Mouse (Mus musculus): ENCODE measurements around the gene Syn2. TPM values are rescaled to one million over a fixed set of nuclear protein-coding genes. Genes with fewer than 3 reads are reported as not detected.
A peak's percentile ranks its signal among the peaks of the same experiment; 100 is the strongest.

Syn2 gene
- polyA plus RNA-seq, 1 experiment from 2014 or later: 4.7 TPM

- 74% methylated on average over 3 of the region's 3 CpGs for WGBS
Measured at GRCm38 (mm10) chr6:115203029-115203428, 68.3 kb downstream of the Syn2 start.

DNA sequence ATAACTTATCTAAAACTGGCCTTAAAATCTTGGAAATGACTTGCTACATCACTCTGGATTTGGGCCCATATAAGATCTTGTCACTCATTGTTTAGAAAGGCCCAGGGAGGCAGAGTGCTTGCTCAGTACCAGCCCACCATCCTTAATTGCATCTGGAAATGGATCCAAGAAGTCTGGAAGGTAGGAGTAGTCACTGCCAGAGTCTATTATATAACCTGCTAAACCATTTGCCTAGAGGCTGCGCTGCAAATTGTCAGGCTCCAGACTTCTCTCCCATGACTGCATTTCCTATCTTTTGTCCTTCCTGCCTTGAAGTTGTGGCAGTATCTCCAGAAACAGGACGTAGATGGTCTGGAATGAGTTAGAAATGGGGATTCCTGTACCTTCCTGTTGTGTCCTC lies 75.5 kb downstream of the Syn2 start:
- H3K27me3 ChIP-seq (ENCODE audit: insufficient read depth, poor library complexity, severe bottlenecking): no peaks in the 10 kb centered on the region
- no peaks in the 10 kb centered on the region for H3K9me3 ChIP-seq
- H3K4me1 ChIP-seq (replicated peaks): peaks cover 13% of the 10 kb centered on the region
- no peak overlapping the region for H3K27ac ChIP-seq
- DNase-seq (ENCODE audit: low spot score): no peak
- H3K36me3 ChIP-seq: no peaks in the 10 kb centered on the region
- 83% methylated on average over 2 of the region's 2 CpGs for WGBS
- no peak overlapping the region for H3K4me3 ChIP-seq

More at GRCm38 (mm10) chr6:115203029-115203428, 68.3 kb downstream of the Syn2 start:
- DNase-seq (ENCODE audit: low spot score): no peak
- no peaks in the 10 kb centered on the region for H3K36me3 ChIP-seq
- H3K4me3 ChIP-seq: no peak overlapping the region
- H3K4me1 ChIP-seq (replicated peaks): no peaks in the 10 kb centered on the region
- no peak overlapping the region for H3K27ac ChIP-seq
- H3K9me3 ChIP-seq: no peaks in the 10 kb centered on the region
- H3K27me3 ChIP-seq (ENCODE audit: insufficient read depth, poor library complexity, severe bottlenecking): no peaks in the 10 kb centered on the region

GRCm38 (mm10) chr6:115210820-115211219 lies 76.1 kb downstream of the Syn2 start:
- no peaks in the 10 kb centered on the region for H3K9me3 ChIP-seq
- WGBS: 95% methylated on average over 3 of the region's 3 CpGs
- no peaks in the 10 kb centered on the region for H3K36me3 ChIP-seq

GRCm38 (mm10) chr6:115212132-115212903 lies 77.6 kb downstream of the Syn2 start:
- 0 out of 2 replicates have a peak overlapping the region, but pooled peaks have one; percentile 35 for H3K27ac ChIP-seq
- H3K4me1 ChIP-seq (replicated peaks): peaks cover 13% of the 10 kb centered on the region
- no peaks in the 10 kb centered on the region for H3K27me3 ChIP-seq (ENCODE audit: insufficient read depth, poor library complexity, severe bottlenecking)
- no peak overlapping the region for H3K4me3 ChIP-seq
- 60% methylated on average over 5 of the region's 5 CpGs for WGBS
- H3K36me3 ChIP-seq: no peaks in the 10 kb centered on the region
- DNase-seq (ENCODE audit: low spot score): no peak
- no peaks in the 10 kb centered on the region for H3K9me3 ChIP-seq

More at GRCm38 (mm10) chr6:115210820-115211219, 76.1 kb downstream of the Syn2 start:
- H3K4me1 ChIP-seq (replicated peaks): peaks cover 13% of the 10 kb centered on the region
- no peaks in the 10 kb centered on the region for H3K27me3 ChIP-seq (ENCODE audit: insufficient read depth, poor library complexity, severe bottlenecking)
- no peak for DNase-seq (ENCODE audit: low spot score)
- no peak overlapping the region for H3K4me3 ChIP-seq
- no peak overlapping the region for H3K27ac ChIP-seq

DNA sequence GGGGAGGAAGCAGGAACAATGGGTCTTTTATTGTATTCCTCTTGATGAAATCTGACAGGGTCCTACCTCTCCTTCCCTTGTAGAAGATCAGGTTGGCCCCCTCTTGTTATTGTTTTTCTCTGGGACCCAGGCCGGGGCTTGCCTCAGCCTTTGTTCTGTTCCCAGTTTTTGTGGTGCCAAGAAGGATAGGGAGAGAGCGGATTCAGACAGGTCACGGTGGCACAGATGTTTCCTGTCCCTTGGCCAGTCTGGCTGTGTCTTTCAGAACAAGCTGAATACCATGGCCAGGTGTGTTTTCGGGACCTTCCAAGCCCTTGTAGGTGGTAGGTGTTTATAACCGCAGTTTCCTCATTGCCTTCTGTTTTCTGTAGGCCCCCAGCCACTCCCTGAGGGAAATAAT lies 78.4 kb downstream of the Syn2 start:
- Histone ChIP-seq H3K9me3 (no peaks in the 10 kb centered on the region), H3K27me3 (ENCODE audit: insufficient read depth, poor library complexity, severe bottlenecking) (no peaks in the 10 kb centered on the region), H3K4me3 (no peak overlapping the region), H3K27ac (peak overlapping the region; percentile 35; the same call in 1 of the 2 replicates), H3K36me3 (no peaks in the 10 kb centered on the region), H3K4me1 (replicated peaks) (peaks cover 13% of the 10 kb centered on the region)
- DNase-seq (ENCODE audit: low spot score): no peak
- 56% methylated on average over 5 of the region's 5 CpGs for WGBS

DNA sequence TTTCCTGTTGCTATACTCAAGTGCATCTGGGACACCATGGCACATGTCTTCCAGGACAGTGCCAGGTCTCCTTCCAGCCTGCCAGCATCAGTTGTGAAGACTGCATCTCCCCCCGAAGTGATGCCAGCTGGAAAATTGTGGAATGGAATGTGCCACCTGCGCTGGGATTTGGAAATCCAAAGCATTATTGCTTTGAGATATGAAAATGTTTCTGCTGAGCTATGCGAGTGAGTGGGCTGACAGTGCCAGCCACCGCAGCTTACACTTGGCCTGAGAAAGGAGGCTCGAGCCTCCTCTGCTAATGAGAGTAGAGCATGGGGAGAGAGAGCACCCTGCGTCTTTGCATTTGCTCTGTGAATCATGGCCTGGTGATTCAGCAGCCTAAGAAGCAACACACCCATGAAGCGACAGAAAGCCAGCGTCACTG lies 86.5 kb downstream of the Syn2 start:
- Histone ChIP-seq H3K27ac (no peak overlapping the region), H3K27me3 (ENCODE audit: insufficient read depth, poor library complexity, severe bottlenecking) (no peaks in the 10 kb centered on the region), H3K4me3 (no peak overlapping the region), H3K9me3 (no peaks in the 10 kb centered on the region), H3K36me3 (no peaks in the 10 kb centered on the region), H3K4me1 (replicated peaks) (no peaks in the 10 kb centered on the region)
- no peak for DNase-seq (ENCODE audit: low spot score)
- WGBS: 81% methylated on average over 8 of the region's 8 CpGs

GRCm38 (mm10) chr6:115225519-115225918 lies 90.8 kb downstream of the Syn2 start:
- no peaks in the 10 kb centered on the region for H3K9me3 ChIP-seq
- H3K36me3 ChIP-seq: no peaks in the 10 kb centered on the region
- no peak overlapping the region for H3K4me3 ChIP-seq
- WGBS: 78% methylated on average over 3 of the region's 3 CpGs
- no peak overlapping the region for H3K27ac ChIP-seq
- H3K27me3 ChIP-seq (ENCODE audit: insufficient read depth, poor library complexity, severe bottlenecking): no peaks in the 10 kb centered on the region
- H3K4me1 ChIP-seq (replicated peaks): no peaks in the 10 kb centered on the region
- DNase-seq (ENCODE audit: low spot score): no peak

GRCm38 (mm10) chr6:115227043-115227442 lies 92.3 kb downstream of the Syn2 start, which contains the start of gene Gm17482:
TSS of gene Gm17482 (plus strand) at chr6:115227343.
- Histone ChIP-seq H3K27me3 (ENCODE audit: insufficient read depth, poor library complexity, severe bottlenecking) (no peaks in the 10 kb centered on the region), H3K4me1 (replicated peaks) (no peaks in the 10 kb centered on the region), H3K9me3 (no peaks in the 10 kb centered on the region), H3K4me3 (no peak within 1 kb of the TSS), H3K36me3 (no peaks in the 10 kb centered on the region), H3K27ac (no peak within 1 kb of the TSS)
- 73% methylated on average over 4 of the region's 4 CpGs for WGBS
- DNase-seq (ENCODE audit: low spot score): no peak

GRCm38 (mm10) chr6:115227529-115227928 lies 92.8 kb downstream of the Syn2 start:
- 18% methylated on average over 2 of the region's 2 CpGs for WGBS
- DNase-seq (ENCODE audit: low spot score): peak; percentile 71
- Histone ChIP-seq H3K4me3 (no peak overlapping the region), H3K9me3 (no peaks in the 10 kb centered on the region), H3K36me3 (no peaks in the 10 kb centered on the region), H3K27me3 (ENCODE audit: insufficient read depth, poor library complexity, severe bottlenecking) (no peaks in the 10 kb centered on the region), H3K27ac (no peak overlapping the region), H3K4me1 (replicated peaks) (no peaks in the 10 kb centered on the region)

GRCm38 (mm10) chr6:115230557-115230956 lies 95.9 kb downstream of the Syn2 start:
- H3K27ac ChIP-seq: no peak overlapping the region
- H3K27me3 ChIP-seq (ENCODE audit: insufficient read depth, poor library complexity, severe bottlenecking): no peaks in the 10 kb centered on the region
- no peaks in the 10 kb centered on the region for H3K4me1 ChIP-seq (replicated peaks)
- no peaks in the 10 kb centered on the region for H3K9me3 ChIP-seq
- no peak for DNase-seq (ENCODE audit: low spot score)
- 86% methylated on average over 3 of the region's 3 CpGs for WGBS
- no peak overlapping the region for H3K4me3 ChIP-seq
- no peaks in the 10 kb centered on the region for H3K36me3 ChIP-seq

GRCm38 (mm10) chr6:115231836-115232235 lies 97.1 kb downstream of the Syn2 start:
- H3K27ac ChIP-seq: no peak overlapping the region
- H3K9me3 ChIP-seq: no peaks in the 10 kb centered on the region
- 86% methylated on average over 4 of the region's 4 CpGs for whole genome bisulfite sequencing
- no peak for DNase-seq (ENCODE audit: low spot score)
- no peaks in the 10 kb centered on the region for H3K36me3 ChIP-seq
- H3K4me1 ChIP-seq (replicated peaks): no peaks in the 10 kb centered on the region
- H3K27me3 ChIP-seq (ENCODE audit: insufficient read depth, poor library complexity, severe bottlenecking): no peaks in the 10 kb centered on the region
- H3K4me3 ChIP-seq: no peak overlapping the region

DNA sequence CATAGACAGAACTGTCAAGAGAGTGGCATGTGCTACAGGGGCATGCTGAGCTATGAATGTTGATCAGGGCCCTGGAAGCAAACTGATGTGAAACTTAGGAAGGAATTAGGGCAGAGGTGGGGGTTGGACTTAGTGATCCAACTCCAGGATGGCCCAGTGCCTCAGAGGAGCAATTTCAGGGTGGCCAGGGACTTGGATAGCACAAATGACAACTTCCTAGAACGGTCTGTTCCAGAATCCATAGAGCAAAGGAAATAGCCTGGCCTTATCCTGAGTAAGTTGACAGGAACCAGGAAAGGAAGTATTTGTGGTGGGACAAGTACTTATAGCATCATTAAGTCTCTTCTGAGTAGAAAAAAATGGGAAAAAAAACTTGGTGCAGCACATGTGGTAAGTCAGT lies 97.9 kb downstream of the Syn2 start:
- no peak for DNase-seq (ENCODE audit: low spot score)
- Histone ChIP-seq H3K36me3 (no peaks in the 10 kb centered on the region), H3K9me3 (no peaks in the 10 kb centered on the region), H3K27me3 (ENCODE audit: insufficient read depth, poor library complexity, severe bottlenecking) (no peaks in the 10 kb centered on the region), H3K4me3 (no peak overlapping the region), H3K4me1 (replicated peaks) (no peaks in the 10 kb centered on the region), H3K27ac (no peak overlapping the region)
- 81% methylated on average over 1 of the region's 1 CpGs for WGBS

GRCm38 (mm10) chr6:115238031-115239027 lies 103.6 kb downstream of the Syn2 start:
- H3K9me3 ChIP-seq: no peaks in the 10 kb centered on the region
- H3K27me3 ChIP-seq (ENCODE audit: insufficient read depth, poor library complexity, severe bottlenecking): no peaks in the 10 kb centered on the region
- H3K36me3 ChIP-seq: no peaks in the 10 kb centered on the region
- no peak for DNase-seq (ENCODE audit: low spot score)
- WGBS: 86% methylated on average over 9 of the region's 9 CpGs
- H3K27ac ChIP-seq: no peak overlapping the region
- no peak overlapping the region for H3K4me3 ChIP-seq
- H3K4me1 ChIP-seq (replicated peaks): no peaks in the 10 kb centered on the region

Data from hindbrain, embryonic 10.5 days (tissue).